Mouse (Mus musculus): ENCODE data around the gene Adamts15. TPM values are rescaled to one million over a fixed set of nuclear protein-coding genes. Genes with fewer than 3 reads are reported as not detected.

Adamts15 gene
- under 1 TPM in 8 of 26 experiments, not detected in 18; 0.15 to 0.73 (median 0.21) TPM for total RNA-seq (2018; cell fraction: chromatin; rRNA removed)
- under 1 TPM in 10 of 26 experiments, not detected in 16; 0.03 to 0.14 (median 0.06) TPM for total RNA-seq (2018; cell fraction: cytosol; rRNA removed)
- under 1 TPM in 4 of 26 experiments, not detected in 22; 0.12 to 0.16 (median 0.15) TPM for total RNA-seq (2018; cell fraction: nucleus; rRNA removed)
- 0.03 to 0.04 TPM in 2 of 3 replicates, not detected in the other for polyA plus RNA-seq (2018)

GRCm38 (mm10) chr9:30922197-30922894, at the start of gene Adamts15:
Gene Adamts15 (minus strand): TSS chr9:30922452.
- Histone ChIP-seq H3K36me3 (ENCODE audit: inconsistent target) (no peaks in the 10 kb centered on the region), H3K4me3 (ENCODE audit: inconsistent target) (no peak within 1 kb of the TSS), H3K79me2 (ENCODE audit: inconsistent target) (no peaks in the 10 kb centered on the region), H3K27ac (no peak within 1 kb of the TSS)
- WGBS (ENCODE audit: missing documents) = 3% methylated on average over 47 of the region's 47 CpGs

- H3K27ac ChIP-seq = no peak overlapping the region
- H3K36me3 ChIP-seq (ENCODE audit: inconsistent target) = no peaks in the 10 kb centered on the region
- no peaks in the 10 kb centered on the region for H3K79me2 ChIP-seq (ENCODE audit: inconsistent target)
- 71% methylated on average over 4 of the region's 4 CpGs for WGBS (ENCODE audit: missing documents)
- H3K4me3 ChIP-seq (ENCODE audit: inconsistent target) = no peak overlapping the region
Observed at GRCm38 (mm10) chr9:30971967-30972366, 49.7 kb upstream of the Adamts15 start.

GRCm38 (mm10) chr9:30970001-30970400, 47.7 kb upstream of the Adamts15 start:
- H3K4me3 ChIP-seq (ENCODE audit: inconsistent target) = no peak overlapping the region
- H3K36me3 ChIP-seq (ENCODE audit: inconsistent target) = no peaks in the 10 kb centered on the region
- H3K27ac ChIP-seq = no peak overlapping the region
- 89% methylated on average over 3 of the region's 3 CpGs for WGBS (ENCODE audit: missing documents)
- H3K79me2 ChIP-seq (ENCODE audit: inconsistent target) = no peaks in the 10 kb centered on the region

- 81% methylated on average over 6 of the region's 6 CpGs for WGBS (ENCODE audit: missing documents)
- Histone ChIP-seq H3K4me3 (ENCODE audit: inconsistent target) (no peak overlapping the region), H3K36me3 (ENCODE audit: inconsistent target) (no peaks in the 10 kb centered on the region), H3K79me2 (ENCODE audit: inconsistent target) (no peaks in the 10 kb centered on the region), H3K27ac (no peak overlapping the region)
Observed at GRCm38 (mm10) chr9:30968130-30968529, 45.9 kb upstream of the Adamts15 start.

GRCm38 (mm10) chr9:30966881-30967280, 44.6 kb upstream of the Adamts15 start:
- H3K4me3 ChIP-seq (ENCODE audit: inconsistent target) = no peak overlapping the region
- no peaks in the 10 kb centered on the region for H3K36me3 ChIP-seq (ENCODE audit: inconsistent target)
- H3K27ac ChIP-seq = no peak overlapping the region
- no peaks in the 10 kb centered on the region for H3K79me2 ChIP-seq (ENCODE audit: inconsistent target)
- 59% methylated on average over 6 of the region's 7 CpGs for WGBS (ENCODE audit: missing documents)

- WGBS (ENCODE audit: missing documents) = 48% methylated on average over 10 of the region's 10 CpGs
- no peak overlapping the region for H3K27ac ChIP-seq
- no peaks in the 10 kb centered on the region for H3K79me2 ChIP-seq (ENCODE audit: inconsistent target)
- no peak overlapping the region for H3K4me3 ChIP-seq (ENCODE audit: inconsistent target)
- H3K36me3 ChIP-seq (ENCODE audit: inconsistent target) = no peaks in the 10 kb centered on the region
Observed at GRCm38 (mm10) chr9:30964685-30965084, 42.4 kb upstream of the Adamts15 start.

- Histone ChIP-seq H3K36me3 (ENCODE audit: inconsistent target) (no peaks in the 10 kb centered on the region), H3K4me3 (ENCODE audit: inconsistent target) (no peak overlapping the region), H3K27ac (no peak overlapping the region), H3K79me2 (ENCODE audit: inconsistent target) (no peaks in the 10 kb centered on the region)
- 95% methylated on average over 4 of the region's 4 CpGs for WGBS (ENCODE audit: missing documents)
Observed at GRCm38 (mm10) chr9:30963780-30964179, 41.5 kb upstream of the Adamts15 start.

GRCm38 (mm10) chr9:30955246-30955645, 33.0 kb upstream of the Adamts15 start:
- Histone ChIP-seq H3K79me2 (ENCODE audit: inconsistent target) (no peaks in the 10 kb centered on the region), H3K36me3 (ENCODE audit: inconsistent target) (no peaks in the 10 kb centered on the region), H3K4me3 (ENCODE audit: inconsistent target) (no peak overlapping the region), H3K27ac (no peak overlapping the region)
- 92% methylated on average over 9 of the region's 9 CpGs for WGBS (ENCODE audit: missing documents)

- WGBS (ENCODE audit: missing documents) = 49% methylated on average over 8 of the region's 8 CpGs
- H3K27ac ChIP-seq = no peak overlapping the region
Observed at GRCm38 (mm10) chr9:30953287-30953686, 31.0 kb upstream of the Adamts15 start.

GRCm38 (mm10) chr9:30951461-30951860, 29.2 kb upstream of the Adamts15 start:
- Histone ChIP-seq H3K36me3 (ENCODE audit: inconsistent target) (no peaks in the 10 kb centered on the region), H3K27ac (no peak overlapping the region), H3K4me3 (ENCODE audit: inconsistent target) (no peak overlapping the region), H3K79me2 (ENCODE audit: inconsistent target) (no peaks in the 10 kb centered on the region)
- WGBS (ENCODE audit: missing documents) = 88% methylated on average over 4 of the region's 5 CpGs

More at GRCm38 (mm10) chr9:30953287-30953686, 31.0 kb upstream of the Adamts15 start:
- Histone ChIP-seq H3K4me3 (ENCODE audit: inconsistent target) (no peak overlapping the region), H3K79me2 (ENCODE audit: inconsistent target) (no peaks in the 10 kb centered on the region), H3K36me3 (ENCODE audit: inconsistent target) (no peaks in the 10 kb centered on the region)

GRCm38 (mm10) chr9:30950592-30950991, 28.3 kb upstream of the Adamts15 start:
- Histone ChIP-seq H3K27ac (no peak overlapping the region), H3K36me3 (ENCODE audit: inconsistent target) (no peaks in the 10 kb centered on the region), H3K4me3 (ENCODE audit: inconsistent target) (no peak overlapping the region), H3K79me2 (ENCODE audit: inconsistent target) (no peaks in the 10 kb centered on the region)
- WGBS (ENCODE audit: missing documents) = 90% methylated on average over 4 of the region's 4 CpGs

- H3K79me2 ChIP-seq (ENCODE audit: inconsistent target) = no peaks in the 10 kb centered on the region
- H3K36me3 ChIP-seq (ENCODE audit: inconsistent target) = no peaks in the 10 kb centered on the region
- no peak overlapping the region for H3K4me3 ChIP-seq (ENCODE audit: inconsistent target)
- H3K27ac ChIP-seq = no peak overlapping the region
- WGBS (ENCODE audit: missing documents) = 87% methylated on average over 2 of the region's 4 CpGs
Observed at GRCm38 (mm10) chr9:30949971-30950370, 27.7 kb upstream of the Adamts15 start.

- H3K4me3 ChIP-seq (ENCODE audit: inconsistent target) = no peak overlapping the region
- no peaks in the 10 kb centered on the region for H3K36me3 ChIP-seq (ENCODE audit: inconsistent target)
- 46% methylated on average over 3 of the region's 3 CpGs for WGBS (ENCODE audit: missing documents)
- no peaks in the 10 kb centered on the region for H3K79me2 ChIP-seq (ENCODE audit: inconsistent target)
- no peak overlapping the region for H3K27ac ChIP-seq
Observed at GRCm38 (mm10) chr9:30949422-30949821, 27.2 kb upstream of the Adamts15 start.

- 80% methylated on average over 1 of the region's 1 CpGs for WGBS (ENCODE audit: missing documents)
- Histone ChIP-seq H3K4me3 (ENCODE audit: inconsistent target) (no peak overlapping the region), H3K79me2 (ENCODE audit: inconsistent target) (no peaks in the 10 kb centered on the region), H3K27ac (no peak overlapping the region), H3K36me3 (ENCODE audit: inconsistent target) (no peaks in the 10 kb centered on the region)
Observed at GRCm38 (mm10) chr9:30945276-30945675, 23.0 kb upstream of the Adamts15 start.

- no peaks in the 10 kb centered on the region for H3K36me3 ChIP-seq (ENCODE audit: inconsistent target)
- H3K79me2 ChIP-seq (ENCODE audit: inconsistent target) = no peaks in the 10 kb centered on the region
- H3K27ac ChIP-seq = no peak overlapping the region
- 23% methylated on average over 1 of the region's 1 CpGs for WGBS (ENCODE audit: missing documents)
- H3K4me3 ChIP-seq (ENCODE audit: inconsistent target) = no peak overlapping the region
Observed at GRCm38 (mm10) chr9:30944234-30944633, 22.0 kb upstream of the Adamts15 start.
